Mouse (Mus musculus) embryonic facial prominence, embryonic 11.5 days (tissue): ENCODE measurements around the gene Efcab9. TPM values are rescaled to one million over a fixed set of nuclear protein-coding genes. Genes with fewer than 3 reads are reported as not detected.

ENCODE experiments used
- ATAC-seq: fragments of 200-750 bp; cut with Nextera tagmentation; replicated peaks from 2 replicates; pipeline ENCODE4 v1.8.0; 2017; ENCODE audit warnings: low read depth; ENCODE audit not compliant: insufficient number of reproducible peaks, low FRiP score, low TSS enrichment
- DNase-seq: peaks from one replicate; pipeline ENCODE4 v3.0.0-alpha.2; 2015; ENCODE audit warnings: low spot score
- H3K27ac ChIP-seq: fragments of 300-500 bp; sonication (generic); replicated peaks from 2 replicates; pipeline ENCODE4 v1.5.1; 2014; ENCODE audit warnings: mild to moderate bottlenecking, low read depth, low read length, control low read depth
- H3K27me3 ChIP-seq: fragments of 300-500 bp; sonication (generic); 2 replicates; pipeline ENCODE4 v1.6.1; 2014; ENCODE audit warnings: mild to moderate bottlenecking, low read length, moderate library complexity, mixed read lengths; ENCODE audit not compliant: control insufficient read depth, insufficient read depth
- H3K36me3 ChIP-seq: fragments of 300-500 bp; sonication (generic); replicated peaks from 2 replicates; pipeline ENCODE4 v1.6.1; 2014; ENCODE audit warnings: low read depth, mild to moderate bottlenecking, low read length, moderate library complexity, mixed read lengths; ENCODE audit not compliant: control insufficient read depth, insufficient read depth
- H3K4me1 ChIP-seq: fragments of 300-500 bp; sonication (generic); 2 replicates; pipeline ENCODE4 v1.6.1; 2014; ENCODE audit warnings: low read length, mixed read lengths; ENCODE audit not compliant: control insufficient read depth, insufficient read depth
- H3K4me2 ChIP-seq: fragments of 300-500 bp; sonication (generic); 2 replicates; pipeline ENCODE4 v1.6.1; 2014; ENCODE audit warnings: low read depth, mild to moderate bottlenecking, control low read depth, low read length, moderate library complexity
- H3K4me3 ChIP-seq: fragments of 300-500 bp; sonication (generic); 2 replicates; pipeline ENCODE4 v1.5.1; 2014; ENCODE audit warnings: low read depth, low read length, control low read depth
- H3K9ac ChIP-seq: fragments of 300-500 bp; sonication (generic); replicated peaks from 2 replicates; pipeline ENCODE4 v1.6.1; 2014; ENCODE audit warnings: mild to moderate bottlenecking, control low read depth, low read length
- H3K9me3 ChIP-seq: fragments of 300-500 bp; sonication (generic); replicated peaks from 2 replicates; pipeline ENCODE4 v1.6.1; 2016; ENCODE audit warnings: mild to moderate bottlenecking, low read length, inconsistent platforms, mixed read lengths; ENCODE audit not compliant: control insufficient read depth
- WGBS: fragments of 180-500 bp; shearing (Covaris S2); extraction: QIAGEN DNeasy Blood & Tissue Kit; methylation state at CpG from one replicate; pipeline ENCODE4 v1.1.7; 2014; 5-methylcytosine and 5-hydroxymethylcytosine counted together
- polyA plus RNA-seq: library from polyadenylated mRNA; unstranded; fragments of >200 nt; fragmentation: Nextera tagmentation; extraction: Ambion mirVana; gene quantifications from 2 replicates; pipeline ENCODE4 v1.2.1, GENCODE M21; 2014

Efcab9 gene
- polyA plus RNA-seq, result 0.65 TPM in 1 of 2 replicates, not detected in the other

- Histone ChIP-seq H3K4me3 (peak within 1 kb of the TSS; percentile 59), H3K4me2 (peak within 1 kb of the TSS; percentile 98), H3K9ac (peak within 1 kb of the TSS; percentile 38), H3K9me3 (no peaks in the 10 kb centered on the region), H3K27me3 (0 out of 2 replicates have a peak, but pooled peaks cover 2% of the 10 kb centered on the region), H3K36me3 (no peaks in the 10 kb centered on the region), H3K4me1 (no peaks in the 10 kb centered on the region; the same call in none of the 2 replicates), H3K27ac (no peak within 1 kb of the TSS)
- no peak for ATAC-seq
- peak; percentile 24 for DNase-seq
- 6% methylated on average over 33 of the region's 33 CpGs for WGBS
These were observed at the start of gene Efcab9 for GRCm38 (mm10) chr11:32531871-32532764. Gene Efcab9 (minus strand): TSS chr11:32532081.

- no peak overlapping the region for H3K27ac ChIP-seq
- ATAC-seq, result no peak
These were observed 49.1 kb upstream of the Efcab9 start for GRCm38 (mm10) chr11:32581031-32581430.

GRCm38 (mm10) chr11:32580305-32580947 is 48.5 kb upstream of the Efcab9 start:
- DNase-seq (no peak), ATAC-seq (no peak)
- Histone ChIP-seq H3K4me1 (no peaks in the 10 kb centered on the region), H3K9ac (no peak overlapping the region), H3K27ac (no peak overlapping the region), H3K4me2 (no peak overlapping the region; the same call in 1 of the 2 replicates), H3K4me3 (no peak overlapping the region), H3K27me3 (no peaks in the 10 kb centered on the region), H3K9me3 (no peaks in the 10 kb centered on the region), H3K36me3 (no peaks in the 10 kb centered on the region)
- 72% methylated on average over 16 of the region's 16 CpGs for WGBS

More at GRCm38 (mm10) chr11:32581031-32581430, 49.1 kb upstream of the Efcab9 start:
- H3K36me3 ChIP-seq, result no peaks in the 10 kb centered on the region
- 30% methylated on average over 2 of the region's 2 CpGs for WGBS
- H3K4me2 ChIP-seq, result no peak overlapping the region
- no peaks in the 10 kb centered on the region for H3K9me3 ChIP-seq
- no peaks in the 10 kb centered on the region for H3K4me1 ChIP-seq
- DNase-seq, result no peak
- H3K27me3 ChIP-seq, result no peaks in the 10 kb centered on the region
- H3K9ac ChIP-seq, result no peak overlapping the region
- H3K4me3 ChIP-seq, result no peak overlapping the region

GRCm38 (mm10) chr11:32576760-32577050 is 44.8 kb upstream of the Efcab9 start:
- DNase-seq (no peak), ATAC-seq (no peak)
- Histone ChIP-seq H3K27me3 (no peaks in the 10 kb centered on the region), H3K4me2 (no peak overlapping the region), H3K9ac (no peak overlapping the region), H3K9me3 (no peaks in the 10 kb centered on the region), H3K4me1 (no peaks in the 10 kb centered on the region), H3K36me3 (no peaks in the 10 kb centered on the region), H3K27ac (no peak overlapping the region), H3K4me3 (no peak overlapping the region)
- WGBS, result 59% methylated on average over 5 of the region's 5 CpGs

GRCm38 (mm10) chr11:32575964-32576759 is 44.3 kb upstream of the Efcab9 start:
- Histone ChIP-seq H3K4me3 (no peak overlapping the region), H3K4me2 (no peak overlapping the region), H3K4me1 (no peaks in the 10 kb centered on the region), H3K36me3 (no peaks in the 10 kb centered on the region), H3K9me3 (no peaks in the 10 kb centered on the region), H3K9ac (no peak overlapping the region), H3K27ac (no peak overlapping the region), H3K27me3 (no peaks in the 10 kb centered on the region)
- ATAC-seq (no peak), DNase-seq (peak; percentile 9)
- 78% methylated on average over 6 of the region's 6 CpGs for WGBS

- no peak for ATAC-seq
- Histone ChIP-seq H3K4me3 (no peak overlapping the region), H3K4me1 (no peaks in the 10 kb centered on the region), H3K27me3 (no peaks in the 10 kb centered on the region), H3K9me3 (no peaks in the 10 kb centered on the region), H3K36me3 (no peaks in the 10 kb centered on the region), H3K9ac (no peak overlapping the region), H3K27ac (no peak overlapping the region), H3K4me2 (no peak overlapping the region)
- no peak for DNase-seq
- 95% methylated on average over 2 of the region's 2 CpGs for WGBS
These were observed 41.8 kb upstream of the Efcab9 start for GRCm38 (mm10) chr11:32573669-32574068.

- H3K9me3 ChIP-seq, result no peaks in the 10 kb centered on the region
- H3K4me2 ChIP-seq, result no peak overlapping the region
- H3K27me3 ChIP-seq, result no peaks in the 10 kb centered on the region
- no peaks in the 10 kb centered on the region for H3K4me1 ChIP-seq
- DNase-seq (no peak), ATAC-seq (no peak)
- no peak overlapping the region for H3K4me3 ChIP-seq
- 86% methylated on average over 6 of the region's 6 CpGs for WGBS
- no peak overlapping the region for H3K27ac ChIP-seq
- H3K9ac ChIP-seq, result no peak overlapping the region
- no peaks in the 10 kb centered on the region for H3K36me3 ChIP-seq
These were observed 39.2 kb upstream of the Efcab9 start for GRCm38 (mm10) chr11:32571103-32571502.
